Mouse (Mus musculus): ENCODE results near the gene Vmn2r27.
A peak's percentile ranks its signal among the peaks of the same experiment; 100 is the strongest.

Gene Vmn2r27

GRCm38 (mm10) chr6:124231756-124232155 is at the start of gene Vmn2r27:
TSS of gene Vmn2r27 (minus strand) at chr6:124231856.
- no peak for DNase-seq

- DNase-seq: no peak
These were observed 46.6 kb upstream of the Vmn2r27 start for GRCm38 (mm10) chr6:124278291-124278690.

GRCm38 (mm10) chr6:124277641-124278040 is 46.0 kb upstream of the Vmn2r27 start:
- peak; percentile 48 to 51 for DNase-seq

GRCm38 (mm10) chr6:124273231-124273880 is 41.7 kb upstream of the Vmn2r27 start:
- no peak for DNase-seq

- peak; percentile 28 to 78 for DNase-seq
These were observed 31.0 kb upstream of the Vmn2r27 start for GRCm38 (mm10) chr6:124262696-124263095.

GRCm38 (mm10) chr6:124260198-124260931 is 28.7 kb upstream of the Vmn2r27 start:
- peak; percentile 24 to 55 for DNase-seq

- no peak for DNase-seq
These were observed 24.2 kb upstream of the Vmn2r27 start for GRCm38 (mm10) chr6:124255721-124256470.

- DNase-seq: no peak
These were observed 29.5 kb downstream of the Vmn2r27 start for GRCm38 (mm10) chr6:124202116-124202515.

- DNase-seq: no peak
These were observed 63.0 kb downstream of the Vmn2r27 start for GRCm38 (mm10) chr6:124168499-124169257.

GRCm38 (mm10) chr6:124166596-124166995 is 65.1 kb downstream of the Vmn2r27 start:
- DNase-seq: no peak

GRCm38 (mm10) chr6:124149808-124150207 is 81.8 kb downstream of the Vmn2r27 start:
- DNase-seq: no peak
